Mouse (Mus musculus): Measurements from ENCODE around the gene Mall.

Mall gene

DNA sequence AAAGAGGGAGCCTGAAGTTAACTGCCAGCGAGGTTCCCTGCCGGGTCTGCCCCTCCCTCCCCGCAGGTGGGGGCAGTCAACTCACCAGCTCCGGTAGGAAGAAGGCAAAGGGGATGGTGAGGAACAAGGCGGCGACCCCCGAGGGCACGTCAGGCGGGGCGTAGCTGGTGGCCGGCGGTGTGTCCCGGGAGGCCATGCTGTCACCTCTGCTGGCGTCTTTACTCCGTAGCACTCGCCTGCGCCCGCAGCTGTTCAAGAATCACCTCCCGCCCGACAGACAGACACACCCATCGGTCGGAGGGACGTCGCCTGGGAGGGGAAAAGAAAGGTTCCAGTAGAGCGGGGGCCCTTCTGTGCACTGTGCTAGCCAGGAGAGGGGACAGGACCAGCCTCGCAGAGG, at the start of gene Mall:
Mall (minus strand) TSS at position 262 of the 400 bp plus-strand sequence.
- DNase-seq (ENCODE audit: low spot score), result no peak

DNA sequence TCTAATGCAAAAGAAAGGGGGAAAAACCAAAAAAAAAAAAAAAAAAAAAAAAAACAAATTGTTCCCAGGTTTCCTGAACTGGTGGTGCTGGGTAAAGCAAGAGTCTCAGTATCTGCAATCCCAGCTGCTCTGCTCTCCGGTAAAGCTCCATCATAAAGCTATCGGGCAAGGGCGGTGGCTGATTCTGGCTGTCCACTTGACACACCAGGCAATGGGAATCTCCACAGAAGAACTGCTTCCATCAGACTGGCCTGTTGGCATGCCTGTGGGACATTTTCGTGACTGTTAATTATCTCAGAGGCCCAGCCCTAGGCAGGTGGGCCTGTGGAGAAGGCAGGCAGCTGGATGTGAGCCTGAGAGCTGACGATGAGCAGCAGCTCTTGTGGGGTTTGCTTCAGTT, 48.7 kb upstream of the Mall start:
- no peak for DNase-seq (ENCODE audit: low spot score)

GRCm38 (mm10) chr2:127775013-127775412, 45.3 kb upstream of the Mall start:
- DNase-seq (ENCODE audit: low spot score), result no peak

DNA sequence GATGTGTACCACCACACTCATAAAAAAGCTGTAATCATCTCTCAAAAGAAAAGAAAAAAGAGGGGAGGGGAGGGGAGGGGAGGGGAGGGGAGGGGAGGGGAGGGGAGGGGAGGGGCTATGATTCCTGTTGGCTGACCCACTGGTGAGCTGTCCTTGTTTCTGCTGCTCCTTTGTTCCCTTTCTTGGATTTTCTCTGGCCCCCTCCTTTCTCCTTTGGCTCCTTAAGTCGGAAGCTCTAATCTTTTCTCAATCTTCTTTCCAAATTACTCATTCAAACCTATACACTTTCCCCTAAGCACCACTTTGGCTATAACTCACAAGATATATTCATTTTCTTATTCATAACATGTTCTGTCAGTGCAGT, 44.8 kb upstream of the Mall start:
- no peak for DNase-seq (ENCODE audit: low spot score)

DNA sequence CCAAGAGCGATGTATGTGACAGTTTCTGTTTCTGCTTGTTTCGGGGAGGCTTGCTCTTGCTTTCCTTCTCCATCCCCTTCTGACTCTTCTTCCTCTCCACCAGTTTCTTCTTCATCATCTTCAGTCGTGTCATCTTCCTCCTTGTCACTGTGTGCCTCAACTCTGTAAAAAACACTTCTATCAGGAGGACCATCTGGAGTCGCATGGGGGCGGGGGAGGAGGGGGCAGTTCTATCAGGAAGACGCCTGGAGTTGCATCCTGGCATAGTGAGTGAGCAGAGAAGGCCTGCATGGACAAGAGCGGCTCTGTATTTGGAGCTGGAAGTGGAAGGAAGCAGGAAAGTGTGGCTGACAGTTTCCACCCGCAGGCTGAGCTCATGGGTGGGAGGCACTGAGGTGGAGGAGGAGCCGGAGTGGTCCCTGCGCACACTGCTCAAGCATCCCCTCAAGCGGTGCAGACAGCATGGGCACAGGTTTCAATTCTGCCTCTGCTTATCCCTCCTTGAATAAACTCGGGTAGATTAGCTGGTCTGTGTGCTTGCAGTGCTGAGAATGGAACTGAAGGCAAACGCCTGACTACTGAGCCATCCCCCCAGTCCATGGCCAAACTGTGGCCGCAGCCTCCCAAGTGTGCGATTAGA, 44.3 kb upstream of the Mall start:
- no peak for DNase-seq (ENCODE audit: low spot score)

DNA sequence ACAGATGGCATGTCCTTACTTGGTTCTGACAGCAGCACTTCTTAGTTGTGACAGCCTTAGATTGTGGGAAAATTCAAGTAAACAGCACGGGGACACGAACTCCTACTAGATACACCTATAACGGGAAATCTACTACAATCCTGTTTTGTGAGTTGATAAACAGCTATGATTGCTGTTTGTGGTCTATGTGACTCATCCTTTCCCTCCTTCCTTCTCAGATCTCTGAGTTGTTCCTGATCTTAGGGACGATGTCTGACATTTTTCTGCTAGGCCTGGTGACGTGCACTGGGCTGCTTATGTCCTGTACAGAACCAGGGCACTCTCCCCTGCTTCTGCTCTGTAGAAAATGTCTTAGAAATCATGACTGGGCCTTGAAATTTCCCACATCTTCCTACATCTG, 31.9 kb upstream of the Mall start:
- no peak for DNase-seq (ENCODE audit: low spot score)

GRCm38 (mm10) chr2:127760429-127761000, 30.8 kb upstream of the Mall start:
- DNase-seq (ENCODE audit: low spot score), result no peak

DNA sequence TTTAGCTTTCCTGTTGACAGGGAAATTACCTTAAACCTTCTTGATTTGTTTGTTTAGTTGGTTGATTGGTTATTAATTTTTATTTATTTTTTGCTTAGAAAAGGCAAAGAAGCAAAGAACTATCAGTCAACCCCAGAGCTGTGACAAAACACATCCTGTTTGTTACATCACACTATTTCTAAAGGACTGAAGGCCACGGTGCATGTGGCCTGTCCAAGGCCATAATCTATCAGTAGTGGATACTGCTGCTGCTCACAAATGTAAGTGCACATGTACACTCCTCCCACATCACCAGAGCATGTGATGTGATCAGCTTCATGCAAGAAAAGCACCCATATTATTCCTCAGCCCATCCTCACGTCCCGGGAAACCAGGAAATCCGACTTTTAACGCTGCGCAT, 30.3 kb upstream of the Mall start:
- no peak for DNase-seq (ENCODE audit: low spot score)

GRCm38 (mm10) chr2:127759157-127759880, 29.6 kb upstream of the Mall start:
- no peak for DNase-seq (ENCODE audit: low spot score)

DNA sequence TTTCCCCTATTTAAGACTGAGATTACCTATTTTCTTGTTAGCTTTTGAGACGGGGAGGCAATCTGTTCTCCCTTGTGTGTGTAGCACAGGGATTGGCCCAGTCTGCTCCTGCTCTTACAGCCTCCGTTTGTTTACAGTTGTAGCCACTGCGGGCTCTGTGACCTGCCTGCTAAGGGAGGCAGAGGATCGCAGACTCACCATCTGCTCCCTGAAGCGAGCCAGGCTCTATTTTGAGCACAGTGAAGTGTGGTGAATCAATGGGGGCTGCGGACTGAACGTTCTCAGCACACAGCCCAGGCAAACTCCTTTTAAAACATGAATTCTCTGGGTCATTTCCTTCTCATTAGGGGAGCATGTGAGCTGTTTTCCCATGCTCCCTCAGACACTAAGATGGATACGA, 27.4 kb upstream of the Mall start:
- no peak for DNase-seq (ENCODE audit: low spot score)

GRCm38 (mm10) chr2:127754113-127754512, 24.4 kb upstream of the Mall start:
- DNase-seq (ENCODE audit: low spot score), result no peak

- DNase-seq (ENCODE audit: low spot score), result no peak
These were observed 22.3 kb upstream of the Mall start for GRCm38 (mm10) chr2:127751849-127752610.

- no peak for DNase-seq (ENCODE audit: low spot score)
These were observed 19.6 kb upstream of the Mall start for GRCm38 (mm10) chr2:127749376-127749775.

GRCm38 (mm10) chr2:127748316-127748715, 18.6 kb upstream of the Mall start:
- DNase-seq (ENCODE audit: low spot score), result no peak

DNA sequence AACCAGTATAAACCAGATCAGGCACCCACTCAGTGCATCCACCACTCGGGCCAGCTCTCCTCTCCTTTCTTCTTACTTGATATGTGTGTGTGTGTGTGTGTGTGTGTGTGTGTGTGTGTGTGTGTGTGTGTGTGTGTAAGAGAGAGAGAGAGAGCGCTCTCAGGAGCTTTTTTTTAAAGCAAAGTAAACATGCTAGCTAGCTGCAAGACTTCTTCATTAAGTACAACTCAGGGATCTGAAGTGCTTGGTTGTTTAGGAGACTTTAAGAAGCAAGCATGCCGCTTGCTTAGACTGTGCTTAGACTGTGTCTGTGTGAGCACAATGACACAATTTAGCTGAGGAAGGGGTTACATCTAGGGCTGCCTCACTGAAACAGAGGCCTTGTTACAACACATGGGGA, 12.9 kb upstream of the Mall start:
- no peak for DNase-seq (ENCODE audit: low spot score)

DNA sequence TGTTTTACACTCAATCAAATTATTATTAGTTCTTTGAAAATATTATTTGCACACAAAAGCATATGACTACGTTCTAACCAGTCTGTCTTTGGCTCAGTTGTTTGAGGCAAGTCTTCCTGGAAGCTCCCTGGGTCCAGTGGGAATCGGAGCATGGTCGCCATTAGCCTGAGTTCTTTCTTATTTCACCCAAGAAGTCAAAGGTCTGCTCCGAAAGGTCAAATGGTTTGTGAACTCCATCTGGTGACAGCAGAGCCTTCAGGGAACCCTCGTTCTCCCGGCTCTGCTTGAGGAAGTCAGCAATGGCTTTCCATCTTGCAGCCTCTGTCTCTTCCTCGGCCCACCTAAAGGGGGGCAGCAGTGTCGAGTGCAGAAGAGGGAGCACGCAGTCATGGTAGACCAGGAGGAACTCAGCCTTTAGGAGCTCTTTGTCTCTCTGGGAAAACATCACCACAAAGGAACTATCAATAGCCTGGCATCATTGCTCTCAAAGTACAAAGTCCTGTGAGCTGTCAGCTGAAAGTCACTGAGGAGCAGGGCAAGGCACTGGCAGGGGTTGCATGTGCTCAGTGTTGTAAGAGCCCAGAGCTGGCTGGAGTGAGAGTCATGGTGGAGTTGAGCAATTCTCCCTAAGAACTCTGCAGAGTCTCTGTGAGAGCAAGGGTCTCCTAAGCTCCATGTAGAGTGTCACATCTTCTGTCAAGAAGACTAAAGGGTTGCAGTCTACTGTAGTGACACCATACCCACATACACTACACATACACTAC, 11.2 kb upstream of the Mall start:
- no peak for DNase-seq (ENCODE audit: low spot score)

DNA sequence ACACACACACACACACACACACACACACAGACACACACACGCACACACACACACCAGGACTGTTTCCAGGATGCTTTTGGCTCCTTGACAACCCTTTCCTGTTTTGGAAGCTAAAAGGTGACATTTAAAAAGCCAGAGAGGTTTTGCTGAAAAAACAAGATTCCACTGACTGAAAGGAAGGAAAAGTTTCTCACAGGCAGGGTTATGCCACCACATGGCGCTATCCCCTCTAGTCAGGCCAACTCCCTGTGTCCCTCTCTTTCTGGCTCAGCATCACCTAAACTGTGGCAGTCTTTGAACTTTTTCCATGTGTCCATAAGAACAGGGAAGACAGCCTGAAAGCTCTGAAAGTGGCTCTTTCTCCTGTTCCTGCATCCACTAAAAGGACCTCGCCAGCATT, 8.2 kb upstream of the Mall start:
- DNase-seq (ENCODE audit: low spot score), result no peak

DNA sequence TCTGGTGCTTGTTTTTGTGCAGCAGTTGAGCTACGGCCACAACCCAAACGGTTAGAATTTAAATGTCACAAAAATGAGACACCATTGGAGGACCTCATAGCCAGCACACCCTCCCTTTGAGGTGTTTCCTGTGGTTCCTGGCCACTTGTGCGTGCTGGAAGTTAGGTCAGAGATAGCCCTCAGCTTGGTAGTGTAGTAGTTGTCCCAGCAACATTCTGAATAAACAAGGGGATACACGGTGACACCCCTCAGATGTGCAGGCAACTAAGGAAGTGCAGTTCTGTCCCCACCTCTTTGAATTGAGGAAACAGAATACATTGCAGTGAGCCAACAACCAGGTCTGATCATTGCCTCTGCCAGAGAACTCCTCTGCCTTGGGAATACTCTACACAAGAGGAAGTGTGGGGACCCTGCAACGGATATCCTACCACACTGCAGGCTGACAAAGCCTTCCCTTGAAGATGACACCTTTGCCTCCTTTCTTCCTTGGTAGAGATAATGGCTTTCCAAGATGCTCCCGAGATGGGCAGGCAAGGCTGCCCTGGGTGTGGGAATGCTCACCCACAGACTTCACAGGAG, 7.0 kb upstream of the Mall start:
- no peak for DNase-seq (ENCODE audit: low spot score)

- no peak for DNase-seq (ENCODE audit: low spot score)
These were observed 5.9 kb upstream of the Mall start for GRCm38 (mm10) chr2:127735512-127736145.

DNA sequence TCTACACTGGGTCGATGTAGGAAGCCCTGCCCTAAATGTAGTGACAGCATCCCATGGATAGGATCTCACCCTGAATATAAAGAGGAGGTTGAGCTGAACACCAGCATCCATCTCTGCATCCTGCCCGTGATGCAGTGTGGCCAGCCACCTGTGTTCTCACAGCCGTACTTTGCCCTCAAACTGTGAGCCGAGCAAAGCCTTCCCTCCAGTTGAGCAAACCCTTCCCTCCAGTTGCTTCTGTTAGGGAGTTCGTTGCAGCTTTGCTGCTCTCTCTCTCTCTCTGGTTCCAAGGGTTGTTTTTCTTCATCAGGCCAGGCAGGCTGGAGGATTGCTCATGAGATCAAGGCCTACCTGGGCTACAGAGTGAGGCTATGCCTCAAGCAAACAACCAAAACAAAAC, 5.2 kb upstream of the Mall start:
- no peak for DNase-seq (ENCODE audit: low spot score)

GRCm38 (mm10) chr2:127730301-127730997, 717 bp upstream of the Mall start:
- DNase-seq (ENCODE audit: low spot score), result no peak
